Mouse (Mus musculus): ENCODE data around the gene Pes1.
"Not testable (repeated sequence)": the region's sequence is repeated elsewhere in the genome, so short reads cannot be mapped to it uniquely, and the experiment has no call there.

Pes1 gene

GRCm38 (mm10) chr11:4012616-4013015 lies 48.8 kb downstream of the Pes1 start:
- DNase-seq (ENCODE audit: low spot score), result no peak

GRCm38 (mm10) chr11:4015796-4016195 lies 52.0 kb downstream of the Pes1 start:
- not testable (repeated sequence) for DNase-seq (ENCODE audit: low spot score)

- DNase-seq (ENCODE audit: low spot score), result not testable (repeated sequence)
Measured at GRCm38 (mm10) chr11:4022111-4022510, 58.3 kb downstream of the Pes1 start.

DNA sequence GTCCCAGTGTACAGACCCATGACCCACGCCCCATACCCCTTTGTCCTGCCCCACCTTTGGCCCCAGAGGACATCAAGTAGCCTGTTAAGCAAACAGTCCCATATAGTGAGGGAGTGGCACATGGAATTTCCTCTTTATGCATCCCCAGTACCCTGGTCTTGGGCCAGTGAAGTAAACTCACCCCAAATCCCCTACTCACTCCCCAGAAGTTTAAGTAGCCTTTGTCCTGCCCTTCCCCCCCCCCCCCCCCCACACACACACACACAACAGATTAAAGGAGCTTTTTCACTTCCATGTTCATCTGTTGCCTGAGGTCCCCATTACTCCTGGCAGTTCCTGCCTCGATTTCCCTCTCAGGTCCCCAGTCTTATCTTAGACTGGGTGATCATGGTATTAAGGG lies 59.5 kb downstream of the Pes1 start:
- DNase-seq (ENCODE audit: low spot score), result no peak

GRCm38 (mm10) chr11:4027066-4027465 lies 63.3 kb downstream of the Pes1 start:
- DNase-seq (ENCODE audit: low spot score), result no peak

- no peak for DNase-seq (ENCODE audit: low spot score)
Measured at GRCm38 (mm10) chr11:4027561-4028334, 64.0 kb downstream of the Pes1 start.

DNA sequence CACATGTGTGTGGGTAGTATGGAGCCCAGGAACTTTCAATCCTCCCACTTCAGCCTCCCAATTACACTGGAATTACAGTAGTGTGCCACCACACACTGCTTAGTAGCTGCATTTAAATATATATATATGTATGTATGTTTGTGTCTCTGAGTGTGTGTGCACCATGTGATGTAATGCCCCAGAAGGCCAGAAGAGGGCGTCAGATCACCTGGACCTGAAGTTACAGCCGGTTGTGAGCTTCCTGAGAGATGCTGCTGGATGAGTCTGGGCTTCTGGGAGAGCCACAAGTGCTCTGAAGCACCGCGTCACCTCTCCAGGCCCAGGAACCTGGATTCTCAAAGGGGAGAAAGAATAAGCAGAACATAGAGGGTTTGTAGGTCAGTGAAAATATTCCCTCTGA lies 65.6 kb downstream of the Pes1 start:
- DNase-seq (ENCODE audit: low spot score), result no peak

All from urinary bladder, postnatal 14 days (tissue).